Mouse (Mus musculus): Measurements from ENCODE around the gene Iqcj. TPM values are rescaled to one million over a fixed set of nuclear protein-coding genes. Genes with fewer than 3 reads are reported as not detected.
"Not testable (repeated sequence)": the region's sequence is repeated elsewhere in the genome, so short reads cannot be mapped to it uniquely, and the experiment has no call there.

Iqcj gene
- polyA plus RNA-seq, 1 experiment from 2014 or later, result not detected

- no peaks in the 10 kb centered on the region for H3K36me3 ChIP-seq (replicated peaks)
- no peaks in the 10 kb centered on the region for H3K27me3 ChIP-seq
- H3K9me3 ChIP-seq (replicated peaks), result no peaks in the 10 kb centered on the region
- whole genome bisulfite sequencing (ENCODE audit: insufficient replicate concordance), result 66% methylated on average over 4 of the region's 4 CpGs
- no peaks in the 10 kb centered on the region for H3K4me1 ChIP-seq (replicated peaks)
- H3K4me3 ChIP-seq (replicated peaks), result no peak overlapping the region
- no peak for ATAC-seq (ENCODE audit: insufficient read depth)
- H3K27ac ChIP-seq (replicated peaks), result no peak overlapping the region
- no peak overlapping the region for H3K4me2 ChIP-seq
- H3K9ac ChIP-seq, result no peak overlapping the region
Observed at GRCm38 (mm10) chr3:68092108-68092507, 200.1 kb downstream of the Iqcj start.

GRCm38 (mm10) chr3:68096724-68097431 lies 204.9 kb downstream of the Iqcj start:
- H3K9me3 ChIP-seq (replicated peaks), result no peaks in the 10 kb centered on the region
- no peak overlapping the region for H3K4me2 ChIP-seq
- no peak overlapping the region for H3K27ac ChIP-seq (replicated peaks)
- no peak overlapping the region for H3K4me3 ChIP-seq (replicated peaks)
- whole genome bisulfite sequencing (ENCODE audit: insufficient replicate concordance), result 61% methylated on average over 4 of the region's 4 CpGs
- no peak for ATAC-seq (ENCODE audit: insufficient read depth)
- H3K4me1 ChIP-seq (replicated peaks), result no peaks in the 10 kb centered on the region
- H3K27me3 ChIP-seq, result no peaks in the 10 kb centered on the region
- H3K36me3 ChIP-seq (replicated peaks), result no peaks in the 10 kb centered on the region
- no peak overlapping the region for H3K9ac ChIP-seq

- not testable (repeated sequence) for H3K27me3 ChIP-seq; H3K27ac ChIP-seq (replicated peaks); H3K4me3 ChIP-seq (replicated peaks); ATAC-seq (ENCODE audit: insufficient read depth); H3K36me3 ChIP-seq (replicated peaks); H3K4me2 ChIP-seq; H3K4me1 ChIP-seq (replicated peaks); H3K9me3 ChIP-seq (replicated peaks); H3K9ac ChIP-seq
- WGBS (ENCODE audit: insufficient replicate concordance), result 67% methylated on average over 6 of the region's 6 CpGs
Observed at GRCm38 (mm10) chr3:68099561-68099960, 207.5 kb downstream of the Iqcj start.

GRCm38 (mm10) chr3:68101343-68101742 lies 209.3 kb downstream of the Iqcj start:
- WGBS (ENCODE audit: insufficient replicate concordance), result 26% methylated on average over 4 of the region's 4 CpGs
- no peak overlapping the region for H3K9ac ChIP-seq

GRCm38 (mm10) chr3:68105081-68105685 lies 213.2 kb downstream of the Iqcj start:
- H3K27ac ChIP-seq (replicated peaks), result no peak overlapping the region
- no peak for ATAC-seq (ENCODE audit: insufficient read depth)
- H3K27me3 ChIP-seq, result no peaks in the 10 kb centered on the region
- no peaks in the 10 kb centered on the region for H3K36me3 ChIP-seq (replicated peaks)
- no peak overlapping the region for H3K9ac ChIP-seq
- H3K4me1 ChIP-seq (replicated peaks), result no peaks in the 10 kb centered on the region
- no peaks in the 10 kb centered on the region for H3K9me3 ChIP-seq (replicated peaks)
- no peak overlapping the region for H3K4me2 ChIP-seq
- H3K4me3 ChIP-seq (replicated peaks), result no peak overlapping the region
- WGBS (ENCODE audit: insufficient replicate concordance), result 54% methylated on average over 2 of the region's 2 CpGs

More at GRCm38 (mm10) chr3:68101343-68101742, 209.3 kb downstream of the Iqcj start:
- Histone ChIP-seq H3K4me1 (replicated peaks) (no peaks in the 10 kb centered on the region), H3K36me3 (replicated peaks) (no peaks in the 10 kb centered on the region), H3K9me3 (replicated peaks) (no peaks in the 10 kb centered on the region), H3K27me3 (no peaks in the 10 kb centered on the region), H3K27ac (replicated peaks) (no peak overlapping the region), H3K4me2 (no peak overlapping the region), H3K4me3 (replicated peaks) (no peak overlapping the region)
- ATAC-seq (ENCODE audit: insufficient read depth), result no peak

Other genes starting within 250 kb of the Iqcj start
- gene Iqschfp, start within 50 bp of the Iqcj start, polyA plus RNA-seq (2015; fragmentation: Nextera tagmentation; extraction: Ambion mirVana), result not detected in 2 replicates
- gene Schip1, start 172.6 kb downstream of the Iqcj start, polyA plus RNA-seq (2015; fragmentation: Nextera tagmentation; extraction: Ambion mirVana), result 2.0 and 2.4 TPM in 2 replicates